Mouse (Mus musculus) ES-Bruce4 (cell line): ENCODE results near the gene Tes. TPM values are rescaled to one million over a fixed set of nuclear protein-coding genes. Genes with fewer than 3 reads are reported as not detected.
"Not testable (repeated sequence)": the region's sequence is repeated elsewhere in the genome, so short reads cannot be mapped to it uniquely, and the experiment has no call there.

Experiments used
- H3K27ac ChIP-seq: 2 replicates; pipeline ENCODE4 v1.5.1; 2012; ENCODE audit warnings: low read length, inconsistent platforms; ENCODE audit not compliant: insufficient read depth
- H3K27me3 ChIP-seq: 2 replicates; pipeline ENCODE4 v1.6.1; 2012; ENCODE audit warnings: mild to moderate bottlenecking, low read length, inconsistent platforms; ENCODE audit not compliant: control insufficient read depth, poor library complexity, insufficient read depth, severe bottlenecking
- H3K36me3 ChIP-seq: 2 replicates; pipeline ENCODE4 v1.6.1; 2012; ENCODE audit warnings: inconsistent platforms, mild to moderate bottlenecking, low read length, moderate library complexity; ENCODE audit not compliant: control insufficient read depth, poor library complexity, insufficient read depth, severe bottlenecking
- H3K4me1 ChIP-seq: one replicate; pipeline ENCODE4 v1.8.1; 2011; ENCODE audit warnings: low read length; ENCODE audit not compliant: control insufficient read depth, insufficient read depth
- H3K4me3 ChIP-seq: 2 replicates; pipeline ENCODE4 v1.5.1; 2011; ENCODE audit warnings: low read depth, mild to moderate bottlenecking, low read length
- H3K9ac ChIP-seq: 2 replicates; pipeline ENCODE4 v1.6.1; 2012; ENCODE audit warnings: low read depth, mild to moderate bottlenecking, inconsistent platforms; ENCODE audit not compliant: poor library complexity, severe bottlenecking
- H3K9me3 ChIP-seq: replicated peaks from 2 replicates; pipeline ENCODE4 v1.6.1; 2012; ENCODE audit warnings: mild to moderate bottlenecking, low read length, inconsistent platforms; ENCODE audit not compliant: control insufficient read depth, poor library complexity, insufficient read depth, severe bottlenecking
- CTCF ChIP-seq: IDR thresholded peaks from one replicate; pipeline ENCODE4 v1.8.1; 2011; ENCODE audit warnings: low read depth, low read length
- EP300 ChIP-seq: IDR thresholded peaks from 2 replicates; pipeline ENCODE4 v1.6.1; 2011; ENCODE audit warnings: low read depth, low read length; ENCODE audit not compliant: insufficient read depth
- POLR2A ChIP-seq: IDR thresholded peaks from one replicate; pipeline ENCODE4 v1.8.1; 2011; ENCODE audit warnings: low read length; ENCODE audit not compliant: insufficient read depth
- polyA plus RNA-seq: library from polyadenylated mRNA; stranded (reverse); fragments of >200 nt; gene quantifications from 2 replicates; pipeline ENCODE4 v1.2.4, GENCODE M21; 2011; ENCODE audit warnings: low read depth; ENCODE audit not compliant: missing spikeins, insufficient read depth, insufficient read length

Gene Tes
- polyA plus RNA-seq, 1 experiment, result 59.6 TPM

DNA sequence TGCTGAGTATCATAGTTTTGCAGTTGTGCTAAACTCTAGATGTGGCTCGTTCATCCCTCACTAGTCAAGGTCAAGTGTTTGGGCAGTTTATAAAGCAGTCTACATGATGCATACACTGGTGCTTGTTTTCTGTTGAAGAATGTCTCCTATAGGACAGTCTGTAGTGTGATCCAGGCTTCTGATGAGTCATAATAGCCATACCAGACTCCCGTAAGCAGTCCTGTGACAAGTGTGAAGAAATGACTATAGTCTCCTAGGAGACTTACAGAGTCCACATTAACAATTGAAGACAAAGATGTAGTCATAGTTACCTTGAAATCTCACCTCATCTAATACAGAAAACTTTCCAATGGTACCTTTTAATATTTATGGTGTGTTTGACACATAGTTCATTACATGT lies 4.8 kb upstream of the Tes start:
- Histone ChIP-seq H3K4me1 (no peaks in the 10 kb centered on the region), H3K9ac (no peak overlapping the region), H3K9me3 (no peaks in the 10 kb centered on the region), H3K27me3 (no peaks in the 10 kb centered on the region), H3K27ac (no peak overlapping the region), H3K4me3 (no peak overlapping the region), H3K36me3 (no peaks in the 10 kb centered on the region)
- no peak for TF ChIP-seq EP300
- no peak for TF ChIP-seq CTCF
- no peak for TF ChIP-seq POLR2A

- H3K4me3 ChIP-seq, H3K4me1 ChIP-seq, H3K9ac ChIP-seq, H3K9me3 ChIP-seq, H3K27me3 ChIP-seq, H3K36me3 ChIP-seq, H3K27ac ChIP-seq: not testable (repeated sequence)
These were observed 3.1 kb upstream of the Tes start for GRCm38 (mm10) chr6:17061826-17062225.

DNA sequence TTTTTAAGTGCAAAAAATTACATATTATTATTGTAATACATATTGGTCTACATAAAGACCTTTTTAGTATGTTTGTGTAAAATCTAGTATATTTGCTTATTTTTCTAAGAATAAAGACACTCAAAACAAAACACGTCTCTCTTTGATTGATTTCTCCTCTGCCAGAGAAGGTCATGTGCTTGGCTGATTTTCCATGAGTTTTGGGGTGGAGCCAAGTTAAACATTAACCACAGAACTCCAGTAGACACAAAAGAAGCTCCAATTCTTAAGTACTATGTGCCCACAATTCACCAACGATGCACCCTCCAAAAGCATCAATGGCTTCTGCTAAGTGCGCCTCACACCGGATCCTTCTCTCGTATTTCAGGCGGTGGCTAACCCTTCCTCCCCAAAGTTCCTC lies 2.6 kb upstream of the Tes start:
- H3K4me3 ChIP-seq, result no peak overlapping the region
- no peak overlapping the region for H3K9ac ChIP-seq
- no peaks in the 10 kb centered on the region for H3K9me3 ChIP-seq
- TF ChIP-seq POLR2A (no peak), EP300 (no peak), CTCF (no peak)
- H3K36me3 ChIP-seq, result no peaks in the 10 kb centered on the region
- no peaks in the 10 kb centered on the region for H3K4me1 ChIP-seq
- H3K27me3 ChIP-seq, result no peaks in the 10 kb centered on the region
- H3K27ac ChIP-seq, result no peak overlapping the region

- no peak overlapping the region for H3K9ac ChIP-seq
- H3K4me3 ChIP-seq, result peak overlapping the region; percentile 85
- H3K36me3 ChIP-seq, result no peaks in the 10 kb centered on the region
- no peaks in the 10 kb centered on the region for H3K27me3 ChIP-seq
- H3K4me1 ChIP-seq, result no peaks in the 10 kb centered on the region
- H3K27ac ChIP-seq, result no peak overlapping the region
- no peak for TF ChIP-seq POLR2A
- no peaks in the 10 kb centered on the region for H3K9me3 ChIP-seq
These were observed 831 bp downstream of the Tes start for GRCm38 (mm10) chr6:17065791-17066169.

- Histone ChIP-seq H3K27me3 (no peaks in the 10 kb centered on the region), H3K9me3 (no peaks in the 10 kb centered on the region), H3K4me1 (no peaks in the 10 kb centered on the region), H3K36me3 (no peaks in the 10 kb centered on the region), H3K27ac (no peak overlapping the region), H3K4me3 (no peak overlapping the region), H3K9ac (no peak overlapping the region)
- TF ChIP-seq EP300 (no peak), CTCF (no peak), POLR2A (no peak)
These were observed 1.4 kb downstream of the Tes start for GRCm38 (mm10) chr6:17066211-17066940.

DNA sequence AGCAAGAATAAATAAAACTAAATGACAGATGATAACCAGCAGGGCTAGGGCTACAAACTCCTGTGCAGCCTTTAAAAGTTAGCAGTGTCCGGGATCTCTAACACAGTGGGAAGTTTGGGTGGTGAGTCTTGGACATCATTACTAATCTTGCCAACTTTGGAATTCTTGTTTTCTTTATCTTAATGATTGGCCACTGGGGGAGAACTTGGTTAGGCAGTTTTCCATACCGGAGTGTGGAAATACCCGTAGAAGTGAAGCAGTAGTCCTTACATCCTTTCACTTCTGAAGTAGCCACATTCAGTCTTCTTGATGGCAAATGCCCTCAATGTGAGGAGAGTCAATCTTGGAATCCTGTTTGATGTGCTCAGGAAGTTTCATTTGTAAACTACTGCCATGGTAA lies 7.0 kb downstream of the Tes start:
- no peak for TF ChIP-seq EP300
- no peak for TF ChIP-seq CTCF
- no peak for TF ChIP-seq POLR2A
- Histone ChIP-seq H3K27me3 (no peaks in the 10 kb centered on the region), H3K9ac (no peak overlapping the region), H3K4me1 (no peaks in the 10 kb centered on the region), H3K36me3 (no peaks in the 10 kb centered on the region), H3K4me3 (no peak overlapping the region), H3K27ac (no peak overlapping the region), H3K9me3 (no peaks in the 10 kb centered on the region)
